Mouse (Mus musculus) right cerebral cortex, postnatal 14 days (tissue): ENCODE measurements around the gene Nup210.
A peak's percentile ranks its signal among the peaks of the same experiment; 100 is the strongest.
"Not testable (repeated sequence)": the region's sequence is repeated elsewhere in the genome, so short reads cannot be mapped to it uniquely, and the experiment has no call there.

Experiments used
- DNase-seq: peaks from one replicate; pipeline ENCODE4 v3.0.0; 2022

The Nup210 gene

GRCm38 (mm10) chr6:91103421-91103820 lies 13.2 kb downstream of the Nup210 start:
- not testable (repeated sequence) for DNase-seq

- no peak for DNase-seq
Measured at GRCm38 (mm10) chr6:91100621-91101020, 16.0 kb downstream of the Nup210 start.

- DNase-seq: no peak
Measured at GRCm38 (mm10) chr6:91097879-91098278, 18.8 kb downstream of the Nup210 start.

GRCm38 (mm10) chr6:91095072-91095601 lies 21.5 kb downstream of the Nup210 start:
- DNase-seq: no peak

- no peak for DNase-seq
Measured at GRCm38 (mm10) chr6:91092216-91092899, 24.3 kb downstream of the Nup210 start.

- DNase-seq: no peak
Measured at GRCm38 (mm10) chr6:91085114-91085892, 31.3 kb downstream of the Nup210 start.

- no peak for DNase-seq
Measured at GRCm38 (mm10) chr6:91080033-91080432, 36.6 kb downstream of the Nup210 start.

- peak; percentile 76 for DNase-seq
Measured at GRCm38 (mm10) chr6:91076249-91076648, 40.4 kb downstream of the Nup210 start.

GRCm38 (mm10) chr6:91068511-91068910 lies 48.1 kb downstream of the Nup210 start:
- DNase-seq: no peak

- DNase-seq: no peak
Measured at GRCm38 (mm10) chr6:91067048-91067447, 49.6 kb downstream of the Nup210 start.

GRCm38 (mm10) chr6:91061296-91061695 lies 55.3 kb downstream of the Nup210 start:
- DNase-seq: no peak

- DNase-seq: peak; percentile 25
Measured at GRCm38 (mm10) chr6:91059711-91060110, 56.9 kb downstream of the Nup210 start.

GRCm38 (mm10) chr6:91057989-91058388 lies 58.6 kb downstream of the Nup210 start:
- no peak for DNase-seq

- no peak for DNase-seq
Measured at GRCm38 (mm10) chr6:91056348-91056747, 60.3 kb downstream of the Nup210 start.

- no peak for DNase-seq
Measured at GRCm38 (mm10) chr6:91052572-91052971, 64.1 kb downstream of the Nup210 start.

- DNase-seq: no peak
Measured at GRCm38 (mm10) chr6:91048019-91048418, 68.6 kb downstream of the Nup210 start.

GRCm38 (mm10) chr6:91047434-91047833 lies 69.2 kb downstream of the Nup210 start:
- DNase-seq: no peak

GRCm38 (mm10) chr6:91046184-91046583 lies 70.4 kb downstream of the Nup210 start:
- DNase-seq: no peak

- DNase-seq: no peak
Measured at GRCm38 (mm10) chr6:91044628-91045331, 71.8 kb downstream of the Nup210 start.

- DNase-seq: peak; percentile 28
Measured at GRCm38 (mm10) chr6:91041287-91041686, 75.3 kb downstream of the Nup210 start.

- DNase-seq: no peak
Measured at GRCm38 (mm10) chr6:91028256-91028655, 88.4 kb downstream of the Nup210 start.

GRCm38 (mm10) chr6:91020810-91021209 lies 95.8 kb downstream of the Nup210 start:
- DNase-seq: no peak

GRCm38 (mm10) chr6:91016600-91017230 lies 99.9 kb downstream of the Nup210 start:
- no peak for DNase-seq
